Mouse (Mus musculus): Measurements from ENCODE around the gene Gjb1.

DNA sequence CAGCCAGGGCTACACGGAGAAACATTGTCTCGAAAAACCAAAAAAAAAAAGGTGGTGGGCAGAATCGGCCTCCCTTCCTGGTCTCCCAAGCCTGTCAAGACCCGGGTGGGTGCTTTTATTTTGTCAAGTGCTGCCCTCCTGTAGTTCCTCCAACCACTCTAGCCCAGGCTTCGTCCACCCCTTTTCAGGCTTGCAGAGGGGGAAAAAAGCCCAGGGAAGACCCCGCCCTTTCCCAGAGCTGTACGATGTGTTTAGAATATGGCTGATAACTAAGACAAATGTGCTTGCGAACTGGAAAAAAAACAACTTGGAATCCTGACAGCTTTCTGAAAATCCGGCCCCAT, 44.2 kb upstream of the Gjb1 start:
- TF ChIP-seq ETS1 (IDR thresholded peaks at IDR 0.05; ENCODE audit: low read depth, low read length): no peak
- TF ChIP-seq CTCF (IDR thresholded peaks at IDR 0.05 in 2 of 3, conservative IDR thresholded peaks at IDR 0.05 in 1 of 3; ENCODE audit: control insufficient read depth in 1 of 3, insufficient read depth in 1 of 3, low read depth in 2 of 3, low read length in 3 of 3, poor library complexity in 1 of 3, severe bottlenecking in 1 of 3): no peak
